Mouse (Mus musculus) cerebellum, postnatal 4 days (tissue): ENCODE results near the gene Stard10.

ENCODE experiments used
- DNase-seq, 2 experiments: peaks; one replicate each; pipeline ENCODE4 v3.0.0; 2022; ENCODE audit warnings: low spot score in 2 of 2, mixed read lengths in 1 of 2

The Stard10 gene

DNA sequence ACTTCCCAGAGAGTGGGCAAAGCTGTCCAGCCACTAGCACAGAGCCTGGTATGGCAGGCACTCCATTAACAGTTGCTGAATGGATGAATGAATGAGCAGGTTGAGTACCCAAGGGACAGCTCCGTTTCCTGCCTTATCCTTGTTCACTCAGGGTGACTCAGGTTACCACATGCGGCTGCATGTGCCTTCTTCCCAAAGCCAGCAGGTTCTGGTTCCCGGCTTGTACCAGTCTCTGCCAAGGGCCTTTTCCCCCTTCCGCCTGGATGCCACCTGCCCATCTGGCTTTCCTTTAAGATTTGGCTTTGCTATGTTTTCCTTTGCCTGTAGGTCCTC lies 13.9 kb downstream of the Stard10 start:
- DNase-seq, result no peak

DNA sequence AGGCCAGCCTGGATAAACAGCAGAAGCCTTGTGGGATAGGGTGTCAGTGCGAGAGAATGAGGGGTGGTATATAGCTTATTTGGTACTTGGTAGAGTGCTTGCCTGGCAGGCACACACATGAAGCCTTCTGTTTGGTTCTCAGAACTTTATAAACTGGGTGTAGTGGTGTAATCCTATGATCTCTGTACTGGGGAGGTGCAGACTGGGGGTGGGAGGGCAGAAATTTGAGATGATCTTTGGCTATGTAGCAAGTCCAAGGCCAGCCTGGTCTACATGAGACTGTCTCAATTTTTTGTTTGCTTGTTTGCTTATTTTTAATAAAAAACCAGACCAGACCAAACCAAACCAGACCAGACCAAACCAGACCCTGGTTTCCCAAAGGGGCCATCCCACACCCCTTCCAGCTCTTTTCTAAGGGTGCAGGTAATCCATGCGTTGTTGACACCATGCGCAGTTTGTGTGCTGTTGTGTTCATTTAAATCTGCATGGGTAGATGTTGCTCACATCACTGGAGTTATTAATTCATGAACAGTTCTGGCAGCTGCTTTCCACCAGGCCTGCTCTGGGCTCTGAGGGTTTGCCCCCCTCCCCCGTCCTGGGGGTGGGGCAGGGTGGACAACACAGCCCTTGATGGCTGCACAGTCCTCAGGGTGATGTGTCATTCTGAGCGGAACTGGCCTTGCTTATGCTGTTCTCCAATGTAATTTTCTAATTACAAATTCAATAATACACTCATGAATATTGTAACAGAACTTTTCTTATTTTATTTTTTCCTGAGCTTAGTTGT lies 15.4 kb downstream of the Stard10 start:
- no peak for DNase-seq

DNA sequence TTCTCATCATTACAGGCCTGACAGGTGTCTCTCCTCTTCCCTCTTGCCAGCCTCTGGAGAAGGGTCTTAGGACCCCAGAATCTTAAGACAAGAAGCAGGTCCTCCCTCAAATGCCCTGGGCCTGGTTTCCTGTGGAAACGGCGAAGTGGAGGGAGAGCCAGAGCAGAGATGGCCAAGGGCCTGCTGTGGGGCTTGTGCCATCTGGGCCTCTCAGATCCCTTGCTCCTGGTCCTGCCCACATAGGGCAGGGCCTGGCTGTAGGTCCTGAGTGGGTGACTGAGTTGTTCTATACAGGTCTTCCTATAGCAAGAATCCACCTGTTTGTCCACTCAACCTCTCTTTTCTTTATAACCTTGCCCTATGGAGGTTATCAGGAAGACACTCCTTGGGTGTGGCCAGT lies 18.3 kb downstream of the Stard10 start:
- no peak for DNase-seq

- DNase-seq, result no peak
These were observed 19.8 kb downstream of the Stard10 start for GRCm38 (mm10) chr7:101336686-101337085.

- no peak for DNase-seq
These were observed 20.5 kb downstream of the Stard10 start for GRCm38 (mm10) chr7:101337401-101337800.

GRCm38 (mm10) chr7:101341405-101341804 lies 24.5 kb downstream of the Stard10 start:
- no peak for DNase-seq

- DNase-seq, result no peak
These were observed 26.2 kb downstream of the Stard10 start for GRCm38 (mm10) chr7:101343135-101343534.

GRCm38 (mm10) chr7:101344892-101345291 lies 28.0 kb downstream of the Stard10 start:
- DNase-seq, result no peak

GRCm38 (mm10) chr7:101346991-101347390 lies 30.1 kb downstream of the Stard10 start:
- DNase-seq, result no peak

DNA sequence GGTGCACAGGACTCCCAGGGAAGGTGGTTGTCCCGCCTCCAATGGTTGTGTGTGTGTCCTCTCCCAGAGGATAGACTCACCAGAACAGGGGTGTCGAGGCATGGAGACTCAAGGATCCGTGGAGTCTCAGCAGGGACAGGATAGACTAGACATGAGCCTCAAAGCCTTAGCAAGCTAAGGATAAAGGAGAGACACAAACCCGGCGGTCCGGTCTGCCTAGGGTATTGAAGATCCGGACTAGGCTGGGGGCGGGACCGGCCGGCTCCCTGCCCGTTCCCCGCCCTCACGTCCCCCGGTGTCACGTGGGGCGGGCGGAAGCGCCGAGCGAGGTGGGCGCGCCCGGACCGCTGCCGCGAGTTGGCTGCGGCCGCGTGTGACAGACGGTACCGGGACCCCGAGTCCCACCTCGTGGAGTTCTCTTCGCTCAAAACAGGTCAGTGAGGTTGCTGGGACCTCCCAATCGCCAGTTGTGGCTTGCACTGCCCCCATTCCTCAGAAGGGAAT lies 30.9 kb downstream of the Stard10 start, which contains the start of gene Arap1:
Gene Arap1 (plus strand): TSS at position 301 of the 504 bp plus-strand sequence.
- DNase-seq, result peak in 1 of 2 experiments; percentile 36

DNA sequence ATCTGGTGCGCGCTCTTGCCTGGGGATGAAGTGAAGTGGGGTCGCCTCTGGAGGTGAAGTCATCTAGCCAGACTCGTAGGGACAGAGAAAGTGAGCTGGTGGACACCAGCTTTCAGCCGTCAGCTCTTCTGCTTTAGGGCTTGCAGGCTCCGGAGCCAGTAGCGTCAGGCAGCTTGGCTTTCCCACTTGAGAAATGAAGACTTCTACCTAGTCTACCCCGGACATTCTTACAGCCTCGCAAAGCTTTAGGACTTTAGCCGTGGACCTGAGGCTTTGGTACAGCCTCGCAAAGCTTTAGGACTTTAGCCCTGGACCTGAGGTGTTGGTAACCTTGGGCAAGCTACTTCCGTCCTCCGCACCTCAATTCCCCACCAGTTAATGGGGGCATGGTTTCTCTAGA lies 31.4 kb downstream of the Stard10 start:
- no peak for DNase-seq

GRCm38 (mm10) chr7:101349861-101350260 lies 33.0 kb downstream of the Stard10 start:
- peak in 1 of 2 experiments; percentile 47 for DNase-seq

- DNase-seq, result no peak
These were observed 35.5 kb downstream of the Stard10 start for GRCm38 (mm10) chr7:101352404-101352803.

DNA sequence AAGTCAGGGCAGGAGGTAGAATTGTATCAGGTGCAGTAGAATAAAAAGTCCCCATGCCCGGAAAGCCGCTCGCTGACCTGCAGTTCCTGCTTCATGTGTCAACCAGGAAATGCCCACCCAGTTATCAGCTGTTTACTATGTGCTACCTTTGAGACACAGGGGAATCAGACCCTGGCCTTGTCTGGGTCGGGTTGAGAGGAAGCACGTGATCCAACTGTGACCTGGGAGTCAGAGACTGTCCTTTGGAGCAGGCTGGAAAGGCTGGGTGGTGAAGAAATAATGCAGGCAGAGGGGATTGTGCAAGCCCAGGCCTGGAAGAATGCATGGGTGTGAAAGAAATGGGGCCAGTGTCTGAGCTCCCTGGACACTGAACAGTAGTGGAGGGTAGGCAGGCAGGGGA lies 37.5 kb downstream of the Stard10 start:
- DNase-seq, result no peak

GRCm38 (mm10) chr7:101355551-101356100 lies 38.7 kb downstream of the Stard10 start:
- no peak for DNase-seq

DNA sequence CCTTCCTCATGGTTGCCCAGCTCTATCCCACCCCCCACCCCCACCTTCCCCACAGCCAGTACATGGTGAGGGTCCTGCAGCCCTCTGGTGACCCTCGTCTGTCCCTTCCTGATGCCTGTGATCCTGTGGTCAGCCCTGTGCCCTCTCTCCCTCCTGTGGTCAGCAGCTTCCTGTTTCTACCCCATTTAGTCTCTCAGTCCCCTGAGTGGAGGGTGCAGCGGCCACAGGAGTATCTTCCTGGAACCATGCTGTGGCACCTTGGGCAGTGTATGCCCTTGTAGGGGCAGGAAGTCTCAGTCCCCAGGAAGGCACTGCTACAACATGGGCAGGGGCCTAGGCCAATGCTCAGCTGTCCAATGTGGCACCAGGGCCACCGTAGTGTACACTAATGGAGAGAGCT lies 40.0 kb downstream of the Stard10 start:
- no peak for DNase-seq

DNA sequence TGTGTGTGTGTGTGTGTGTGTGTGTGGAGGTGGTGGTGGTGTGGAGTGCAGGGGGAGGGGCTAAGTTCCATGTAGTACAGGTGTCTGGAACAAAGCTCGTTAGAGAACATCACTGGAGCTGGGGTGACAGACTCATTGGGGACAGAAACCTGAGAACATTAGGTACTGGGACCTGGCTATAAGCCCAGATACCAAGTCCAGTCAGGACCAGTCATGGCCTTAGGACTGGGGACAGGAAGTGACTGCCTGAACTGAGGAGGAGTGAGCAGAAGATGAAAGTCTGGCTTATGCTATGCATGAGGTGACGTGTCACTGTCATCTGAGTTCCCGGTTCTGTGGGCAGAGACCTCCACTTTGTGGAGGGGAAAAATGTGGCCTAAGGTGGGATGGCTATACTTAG lies 43.5 kb downstream of the Stard10 start:
- no peak for DNase-seq

DNA sequence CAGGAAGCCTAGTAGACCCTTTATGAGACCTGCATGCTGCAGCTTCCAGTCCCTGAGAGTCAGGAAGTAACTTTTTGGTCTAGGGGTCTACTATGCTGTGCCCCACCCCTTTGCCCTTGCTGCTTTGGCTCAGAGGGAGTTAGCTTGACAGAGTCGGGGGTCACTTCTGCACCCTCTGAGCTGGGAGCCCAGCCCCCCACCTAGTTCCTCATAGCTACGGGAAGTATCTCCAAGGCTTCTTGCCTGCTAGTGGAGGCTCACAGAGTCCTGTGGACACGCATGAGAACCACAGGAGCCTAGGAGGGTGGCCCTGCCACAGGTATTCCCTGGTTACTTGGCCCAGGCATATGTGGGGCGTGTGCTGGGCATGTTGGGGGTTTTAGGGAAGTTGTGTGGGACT lies 44.1 kb downstream of the Stard10 start:
- no peak for DNase-seq

DNA sequence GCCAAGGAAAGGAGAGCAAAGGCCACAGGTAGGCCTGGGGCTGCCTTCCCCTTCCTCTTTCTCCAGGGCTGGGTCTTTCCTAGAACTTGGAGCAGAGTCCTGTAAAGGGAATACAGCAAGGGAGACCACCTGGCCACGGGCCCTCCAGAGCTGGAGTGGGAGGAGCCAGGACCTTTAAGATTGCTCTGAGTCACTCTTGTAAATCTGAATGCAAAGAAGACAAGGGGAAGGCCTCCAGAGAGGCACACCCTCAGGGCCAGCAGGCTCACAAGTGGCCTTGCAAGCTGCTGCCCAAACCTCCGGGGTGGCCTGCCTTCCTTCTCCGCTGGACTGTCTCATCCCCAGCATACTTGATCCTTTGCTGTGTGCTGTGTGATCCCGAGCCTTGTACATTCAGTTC lies 44.9 kb downstream of the Stard10 start:
- DNase-seq, result no peak

GRCm38 (mm10) chr7:101362791-101363191 lies 45.9 kb downstream of the Stard10 start:
- no peak for DNase-seq

DNA sequence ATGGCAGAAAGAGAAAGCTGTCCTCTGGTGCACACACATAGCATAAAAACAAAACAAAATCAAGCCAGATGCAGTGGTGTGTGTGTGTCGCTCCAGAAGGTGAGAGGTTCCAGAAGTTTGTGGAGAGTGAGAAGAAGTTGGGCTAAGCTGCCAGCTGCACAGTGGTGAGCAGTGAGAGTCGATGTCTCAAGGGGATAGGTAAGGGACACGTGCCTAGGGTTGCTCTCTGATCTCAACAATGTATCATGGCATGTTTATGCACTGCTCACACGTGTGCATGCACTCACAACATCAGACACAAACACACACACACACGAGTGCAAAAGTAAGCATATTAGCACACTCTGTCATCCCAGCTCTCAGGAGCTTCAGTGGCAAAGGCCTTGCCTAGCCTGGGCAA lies 47.0 kb downstream of the Stard10 start:
- DNase-seq, result no peak

- DNase-seq, result no peak
These were observed 51.3 kb downstream of the Stard10 start for GRCm38 (mm10) chr7:101367901-101368852.
